Mouse (Mus musculus) lung, adult 2 months (tissue): ENCODE results near the gene Oit3. TPM values are rescaled to one million over a fixed set of nuclear protein-coding genes. Genes with fewer than 3 reads are reported as not detected.

Source experiments
- DNase-seq: peaks from one replicate; pipeline ENCODE4 v3.0.0; 2022
- H3K4me1 ChIP-seq: fragments of 200-500 bp; 2 replicates; pipeline ENCODE4 v1.6.1; 2011; ENCODE audit warnings: low read length; ENCODE audit not compliant: control insufficient read depth, insufficient read depth
- H3K4me3 ChIP-seq: fragments of 200-500 bp; replicated peaks from 2 replicates; pipeline ENCODE3; 2011; ENCODE audit warnings: low read depth, mild to moderate bottlenecking, control low read depth, low read length; ENCODE audit errors: extremely low read depth
- CTCF ChIP-seq: fragments of 200-500 bp; IDR thresholded peaks from 2 replicates; pipeline ENCODE4 v1.5.1; 2011; ENCODE audit warnings: mild to moderate bottlenecking, low read length, control low read depth; ENCODE audit not compliant: insufficient read depth
- POLR2A ChIP-seq: fragments of 200-500 bp; IDR thresholded peaks from 2 replicates; pipeline ENCODE4 v1.6.1; 2011; ENCODE audit warnings: low read depth, mild to moderate bottlenecking, control low read depth, low read length, borderline replicate concordance; ENCODE audit errors: extremely low read depth
- WGBS: fragments of 180-500 bp; shearing (Covaris S2); methylation state at CpG from one replicate; pipeline ENCODE4 v1.1.7; 2018; 5-methylcytosine and 5-hydroxymethylcytosine counted together
- polyA plus RNA-seq: library from polyadenylated mRNA; depleted of rRNA; stranded (reverse); fragments of >200 nt; gene quantifications from 2 replicates; pipeline ENCODE4 v1.2.3, GENCODE M21; 2012

The Oit3 gene
- polyA plus RNA-seq, 1 experiment = 0.78 TPM

DNA sequence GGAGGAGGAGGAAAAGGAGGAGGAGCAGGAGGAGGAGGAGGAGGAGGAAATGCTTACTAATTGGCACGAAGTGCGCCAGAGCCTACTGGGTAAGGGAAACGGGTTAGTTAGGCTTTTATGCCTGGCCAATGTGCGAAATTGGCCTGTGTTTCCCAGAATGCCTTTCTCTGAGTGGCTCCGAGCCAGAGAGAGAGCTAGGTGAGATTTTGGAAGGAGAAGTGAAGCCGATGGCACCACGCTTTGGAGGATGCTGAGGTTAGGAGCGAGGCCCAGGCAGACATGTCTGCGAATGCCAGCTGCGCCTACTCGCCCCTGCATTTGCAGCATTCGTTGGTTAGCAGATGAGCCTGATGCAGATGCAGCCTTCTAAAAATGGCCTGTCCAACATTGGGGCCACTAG is 18.2 kb upstream of the Oit3 start:
- 89% methylated on average over 12 of the region's 12 CpGs for WGBS
- no peaks in the 10 kb centered on the region for H3K4me1 ChIP-seq
- no peak for TF ChIP-seq CTCF
- TF ChIP-seq POLR2A = no peak
- no peak for DNase-seq
- H3K4me3 ChIP-seq = no peak overlapping the region

- no peaks in the 10 kb centered on the region for H3K4me1 ChIP-seq
- WGBS = 96% methylated on average over 15 of the region's 15 CpGs
- no peak for TF ChIP-seq CTCF
- TF ChIP-seq POLR2A = no peak
- H3K4me3 ChIP-seq = no peak overlapping the region
- no peak for DNase-seq
Measured at GRCm38 (mm10) chr10:59454631-59455030, 13.1 kb upstream of the Oit3 start.

GRCm38 (mm10) chr10:59451839-59452238 is 10.3 kb upstream of the Oit3 start:
- DNase-seq = no peak
- no peak for TF ChIP-seq POLR2A
- TF ChIP-seq CTCF = peak; percentile 43; the same call in 1 of the 2 replicates

GRCm38 (mm10) chr10:59447546-59447945 is 6.0 kb upstream of the Oit3 start:
- Histone ChIP-seq H3K4me1 (0 out of 2 replicates have a peak, but pooled peaks cover 8% of the 10 kb centered on the region), H3K4me3 (no peak overlapping the region)
- TF ChIP-seq POLR2A = no peak
- TF ChIP-seq CTCF = no peak
- WGBS = 55% methylated on average over 9 of the region's 9 CpGs
- no peak for DNase-seq

More at GRCm38 (mm10) chr10:59451839-59452238, 10.3 kb upstream of the Oit3 start:
- Histone ChIP-seq H3K4me3 (no peak overlapping the region), H3K4me1 (no peaks in the 10 kb centered on the region)
- WGBS = 39% methylated on average over 5 of the region's 5 CpGs

DNA sequence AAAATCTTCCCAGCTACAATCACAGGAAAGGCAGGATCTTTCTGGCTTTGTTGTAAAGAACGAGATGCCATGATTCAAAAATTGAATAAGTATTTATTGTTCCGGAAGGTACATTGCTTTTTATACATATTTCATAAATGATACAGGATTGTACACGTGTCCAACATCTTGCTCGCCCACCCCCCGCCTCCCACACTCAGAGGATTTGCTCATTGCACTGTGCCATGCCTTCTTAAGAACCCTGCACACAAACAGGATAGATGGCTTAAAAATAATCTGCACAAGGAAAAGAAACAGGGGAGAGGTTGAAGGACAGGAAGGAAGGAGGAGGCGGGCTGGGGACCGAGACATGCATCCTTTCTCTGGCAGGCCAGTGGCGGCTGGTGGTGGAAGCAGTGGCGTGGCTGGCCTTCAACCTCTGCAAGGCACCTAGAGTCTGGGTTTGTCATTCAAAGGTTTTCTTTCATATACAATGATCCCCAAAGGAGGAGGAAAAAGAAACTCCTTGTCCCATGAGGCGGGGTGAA is 5.4 kb upstream of the Oit3 start:
- 0 out of 2 replicates have a peak, but pooled peaks cover 8% of the 10 kb centered on the region for H3K4me1 ChIP-seq
- TF ChIP-seq POLR2A (no peak), CTCF (no peak)
- DNase-seq = no peak
- H3K4me3 ChIP-seq = no peak overlapping the region
- 71% methylated on average over 10 of the region's 10 CpGs for WGBS

GRCm38 (mm10) chr10:59444635-59445034 is 3.1 kb upstream of the Oit3 start:
- no peak for TF ChIP-seq CTCF
- TF ChIP-seq POLR2A = no peak
- Histone ChIP-seq H3K4me3 (no peak overlapping the region), H3K4me1 (peaks cover 8% of the 10 kb centered on the region; the same call in 1 of the 2 replicates)
- 75% methylated on average over 8 of the region's 8 CpGs for WGBS
- DNase-seq = no peak

DNA sequence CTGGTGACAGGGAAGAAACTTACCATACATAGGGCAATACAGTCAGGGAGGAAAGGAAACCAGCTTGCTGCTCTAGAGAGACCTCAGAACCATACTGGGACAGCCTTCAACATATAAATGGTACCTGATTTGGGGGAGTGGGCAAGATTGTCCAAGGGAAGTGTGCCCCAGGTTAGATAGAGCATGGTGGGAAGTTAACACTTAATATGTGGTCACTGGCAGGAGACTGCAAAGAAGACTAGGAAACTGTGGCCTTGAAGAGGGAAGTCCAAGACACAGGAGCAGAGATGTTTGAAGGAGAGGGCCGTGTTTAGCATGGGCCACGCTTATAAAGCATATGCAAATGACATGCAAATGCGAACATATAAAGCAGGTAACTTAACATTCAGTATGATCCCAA is 2.5 kb upstream of the Oit3 start:
- WGBS = 94% methylated on average over 3 of the region's 3 CpGs

GRCm38 (mm10) chr10:59443212-59443611 is 1.6 kb upstream of the Oit3 start:
- no peak for TF ChIP-seq CTCF
- TF ChIP-seq POLR2A = no peak
- no peak for DNase-seq
- 11% methylated on average over 7 of the region's 7 CpGs for WGBS
- H3K4me3 ChIP-seq = no peak overlapping the region
- peaks cover 14% of the 10 kb centered on the region for H3K4me1 ChIP-seq

More for the DNA sequence above, 2.5 kb upstream of the Oit3 start:
- peaks cover 12% of the 10 kb centered on the region for H3K4me1 ChIP-seq
- TF ChIP-seq CTCF (no peak), POLR2A (no peak)
- DNase-seq = no peak
- H3K4me3 ChIP-seq = no peak overlapping the region

- Histone ChIP-seq H3K4me3 (no peak overlapping the region), H3K4me1 (peaks cover 14% of the 10 kb centered on the region)
- WGBS = 51% methylated on average over 6 of the region's 6 CpGs
- no peak for DNase-seq
- no peak for TF ChIP-seq CTCF
- no peak for TF ChIP-seq POLR2A
Measured at GRCm38 (mm10) chr10:59440177-59440576, 1.4 kb downstream of the Oit3 start.

GRCm38 (mm10) chr10:59439508-59439931 is 2.1 kb downstream of the Oit3 start:
- WGBS = 14% methylated on average over 5 of the region's 5 CpGs
- H3K4me1 ChIP-seq = peaks cover 14% of the 10 kb centered on the region
- H3K4me3 ChIP-seq = no peak overlapping the region
- no peak for TF ChIP-seq CTCF
- TF ChIP-seq POLR2A = no peak
- DNase-seq = peak; percentile 50

DNA sequence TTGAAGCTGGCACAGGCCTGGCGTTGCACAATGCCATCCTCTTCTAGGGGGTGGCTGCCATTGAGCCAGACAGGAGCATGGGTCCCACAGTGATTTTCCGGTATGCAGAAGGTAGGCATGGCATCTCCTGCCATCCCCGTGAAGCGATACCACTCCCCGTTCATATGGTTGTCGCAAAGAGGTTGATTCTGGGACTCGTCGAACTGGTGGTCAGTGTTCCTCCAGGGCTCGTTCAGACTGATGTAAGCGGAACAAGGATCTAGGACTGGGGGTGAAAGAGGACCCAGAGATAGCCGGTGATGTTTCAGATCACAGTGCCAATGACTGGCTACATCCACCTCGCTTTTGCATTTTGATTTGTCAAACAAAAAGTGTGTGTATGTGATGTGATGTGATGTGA is 2.9 kb downstream of the Oit3 start:
- TF ChIP-seq CTCF (no peak), POLR2A (no peak)
- no peak for DNase-seq
- Histone ChIP-seq H3K4me1 (peaks cover 14% of the 10 kb centered on the region), H3K4me3 (no peak overlapping the region)
- WGBS = 91% methylated on average over 12 of the region's 12 CpGs
